Mouse (Mus musculus) E14TG2a.4 (cell line): ENCODE measurements at regions not wholly inside any gene's neighbourhood (a gene's known extent, or its start where the extent isn't known, plus 50 kb on each side); places are given as distances from the start of the nearest gene placed in this dataset.

Source experiments
- CTCF ChIP-seq: conservative IDR thresholded peaks from 2 replicates; pipeline ENCODE4 v1.5.1; 2014; ENCODE audit warnings: low read length
- NANOG ChIP-seq: IDR thresholded peaks from 2 replicates; pipeline ENCODE4 v1.6.1; 2014; ENCODE audit warnings: borderline replicate concordance, low read length, mixed read lengths
- POU5F1 ChIP-seq: IDR thresholded peaks from 2 replicates; pipeline ENCODE4 v1.6.1; 2014; ENCODE audit warnings: low read length, borderline replicate concordance

DNA sequence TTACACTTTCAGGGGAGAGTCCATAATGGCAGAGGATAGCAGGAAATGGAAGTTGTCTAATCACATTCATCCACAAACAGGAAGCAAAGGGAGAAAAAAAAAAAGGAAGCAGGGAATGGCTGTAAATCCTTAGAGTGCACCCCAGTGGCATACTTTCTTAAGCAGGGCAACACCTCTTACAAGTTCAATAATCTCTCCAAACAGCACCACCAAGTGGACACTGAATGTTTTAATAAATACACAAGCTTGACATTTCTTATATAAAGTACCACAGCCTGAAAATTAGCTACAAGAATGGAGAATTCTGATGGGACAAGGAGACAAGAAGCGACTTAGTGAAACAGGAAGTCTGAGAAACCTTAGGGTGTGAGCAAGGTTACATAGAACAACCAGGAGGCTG lies 849.5 kb upstream of the Chrm3 start:
- TF ChIP-seq NANOG (no peak), CTCF (0 out of 2 replicates have a peak, but pooled peaks have one; percentile 12), POU5F1 (no peak)
